Mouse (Mus musculus) kidney, embryonic 15.5 days (tissue): ENCODE measurements around the gene Mdga2. TPM values are rescaled to one million over a fixed set of nuclear protein-coding genes. Genes with fewer than 3 reads are reported as not detected.

Source experiments
- ATAC-seq: fragments of 200-750 bp; cut with Nextera tagmentation; replicated peaks from 2 replicates; pipeline ENCODE4 v1.8.0; 2017; ENCODE audit warnings: moderate TSS enrichment; ENCODE audit not compliant: low FRiP score
- H3K27ac ChIP-seq: fragments of 300-500 bp; sonication (generic); 2 replicates; pipeline ENCODE4 v1.5.1; 2015; ENCODE audit warnings: mild to moderate bottlenecking, inconsistent platforms
- H3K27me3 ChIP-seq: fragments of 300-500 bp; sonication (generic); 2 replicates; pipeline ENCODE4 v1.6.1; 2015; ENCODE audit warnings: inconsistent platforms
- H3K36me3 ChIP-seq: fragments of 300-500 bp; sonication (generic); 2 replicates; pipeline ENCODE4 v1.6.1; 2015; ENCODE audit warnings: inconsistent platforms
- H3K4me1 ChIP-seq: fragments of 300-500 bp; sonication (generic); 2 replicates; pipeline ENCODE4 v1.6.1; 2015; ENCODE audit warnings: inconsistent platforms
- H3K4me2 ChIP-seq: fragments of 300-500 bp; sonication (generic); 2 replicates; pipeline ENCODE4 v1.6.1; 2015; ENCODE audit warnings: moderate library complexity, mild to moderate bottlenecking, inconsistent platforms
- H3K4me3 ChIP-seq: fragments of 300-500 bp; sonication (generic); replicated peaks from 2 replicates; pipeline ENCODE4 v1.5.1; 2015; ENCODE audit warnings: mild to moderate bottlenecking, inconsistent platforms
- H3K9ac ChIP-seq: fragments of 300-500 bp; sonication (generic); 2 replicates; pipeline ENCODE4 v1.6.1; 2015; ENCODE audit warnings: mild to moderate bottlenecking, inconsistent platforms
- H3K9me3 ChIP-seq: fragments of 300-500 bp; sonication (generic); replicated peaks from 2 replicates; pipeline ENCODE4 v1.6.1; 2016; ENCODE audit warnings: inconsistent platforms
- WGBS: fragments of 180-500 bp; shearing (Covaris S2); methylation state at CpG from one replicate; pipeline ENCODE4 v1.1.7; 2015; ENCODE audit warnings: mixed read lengths; 5-methylcytosine and 5-hydroxymethylcytosine counted together
- polyA plus RNA-seq: library from polyadenylated mRNA; unstranded; fragments of >200 nt; fragmentation: Nextera tagmentation; extraction: Ambion mirVana; gene quantifications from 2 replicates; pipeline ENCODE4 v1.2.1, GENCODE M21; 2015

Gene Mdga2
- polyA plus RNA-seq, 1 experiment from 2014 or later: 2.8 TPM

GRCm38 (mm10) chr12:66866199-66866598 is 356.1 kb downstream of the Mdga2 start:
- Histone ChIP-seq H3K9ac (no peak overlapping the region), H3K4me1 (no peaks in the 10 kb centered on the region), H3K27ac (no peak overlapping the region), H3K27me3 (no peaks in the 10 kb centered on the region), H3K36me3 (no peaks in the 10 kb centered on the region), H3K9me3 (no peaks in the 10 kb centered on the region), H3K4me3 (no peak overlapping the region), H3K4me2 (no peak overlapping the region)
- no peak for ATAC-seq
- WGBS: 77% methylated on average over 3 of the region's 3 CpGs

GRCm38 (mm10) chr12:66853167-66853566 is 369.2 kb downstream of the Mdga2 start:
- no peak for ATAC-seq
- no peaks in the 10 kb centered on the region for H3K36me3 ChIP-seq
- no peak overlapping the region for H3K4me2 ChIP-seq
- H3K27me3 ChIP-seq: no peaks in the 10 kb centered on the region
- no peak overlapping the region for H3K27ac ChIP-seq
- H3K4me1 ChIP-seq: no peaks in the 10 kb centered on the region
- no peak overlapping the region for H3K9ac ChIP-seq
- no peak overlapping the region for H3K4me3 ChIP-seq
- 17% methylated on average over 3 of the region's 3 CpGs for WGBS
- H3K9me3 ChIP-seq: no peaks in the 10 kb centered on the region

GRCm38 (mm10) chr12:66840336-66840735 is 382.0 kb downstream of the Mdga2 start:
- Histone ChIP-seq H3K9ac (no peak overlapping the region), H3K27ac (no peak overlapping the region), H3K4me3 (no peak overlapping the region), H3K36me3 (no peaks in the 10 kb centered on the region), H3K9me3 (no peaks in the 10 kb centered on the region), H3K4me1 (no peaks in the 10 kb centered on the region), H3K27me3 (no peaks in the 10 kb centered on the region), H3K4me2 (no peak overlapping the region)
- no peak for ATAC-seq
- 36% methylated on average over 3 of the region's 3 CpGs for WGBS

- no peak for ATAC-seq
- no peaks in the 10 kb centered on the region for H3K9me3 ChIP-seq
- H3K4me1 ChIP-seq: no peaks in the 10 kb centered on the region
- H3K36me3 ChIP-seq: no peaks in the 10 kb centered on the region
- H3K4me2 ChIP-seq: no peak overlapping the region
- no peaks in the 10 kb centered on the region for H3K27me3 ChIP-seq
- H3K27ac ChIP-seq: no peak overlapping the region
- no peak overlapping the region for H3K4me3 ChIP-seq
- H3K9ac ChIP-seq: no peak overlapping the region
Measured at GRCm38 (mm10) chr12:66755653-66756052, 466.7 kb downstream of the Mdga2 start.

- Histone ChIP-seq H3K4me2 (no peak overlapping the region), H3K4me3 (no peak overlapping the region), H3K9me3 (no peaks in the 10 kb centered on the region), H3K9ac (no peak overlapping the region), H3K36me3 (no peaks in the 10 kb centered on the region), H3K4me1 (no peaks in the 10 kb centered on the region), H3K27me3 (no peaks in the 10 kb centered on the region), H3K27ac (no peak overlapping the region)
- 64% methylated on average over 3 of the region's 3 CpGs for WGBS
- no peak for ATAC-seq
Measured at GRCm38 (mm10) chr12:66734536-66734935, 487.8 kb downstream of the Mdga2 start.

- WGBS: 73% methylated on average over 2 of the region's 2 CpGs
- Histone ChIP-seq H3K36me3 (no peaks in the 10 kb centered on the region), H3K9me3 (no peaks in the 10 kb centered on the region), H3K9ac (no peak overlapping the region), H3K4me3 (no peak overlapping the region), H3K27me3 (no peaks in the 10 kb centered on the region), H3K4me1 (no peaks in the 10 kb centered on the region), H3K4me2 (no peak overlapping the region), H3K27ac (no peak overlapping the region)
- ATAC-seq: no peak
Measured at GRCm38 (mm10) chr12:66724474-66724873, 497.9 kb downstream of the Mdga2 start.

- Histone ChIP-seq H3K4me3 (no peak overlapping the region), H3K9ac (no peak overlapping the region), H3K27me3 (no peaks in the 10 kb centered on the region), H3K27ac (no peak overlapping the region), H3K4me2 (no peak overlapping the region), H3K9me3 (no peaks in the 10 kb centered on the region), H3K36me3 (no peaks in the 10 kb centered on the region), H3K4me1 (no peaks in the 10 kb centered on the region)
- WGBS: 85% methylated on average over 10 of the region's 10 CpGs
- no peak for ATAC-seq
Measured at GRCm38 (mm10) chr12:66708334-66708733, 514.0 kb downstream of the Mdga2 start.

- ATAC-seq: no peak
- whole genome bisulfite sequencing: 28% methylated on average over 2 of the region's 2 CpGs
- Histone ChIP-seq H3K9ac (no peak overlapping the region), H3K27ac (no peak overlapping the region), H3K4me2 (no peak overlapping the region), H3K36me3 (no peaks in the 10 kb centered on the region), H3K4me1 (no peaks in the 10 kb centered on the region), H3K27me3 (no peaks in the 10 kb centered on the region), H3K4me3 (no peak overlapping the region), H3K9me3 (no peaks in the 10 kb centered on the region)
Measured at GRCm38 (mm10) chr12:66707431-66707830, 514.9 kb downstream of the Mdga2 start.

- no peaks in the 10 kb centered on the region for H3K4me1 ChIP-seq
- no peak for ATAC-seq
- no peak overlapping the region for H3K4me2 ChIP-seq
- H3K27ac ChIP-seq: no peak overlapping the region
- no peaks in the 10 kb centered on the region for H3K9me3 ChIP-seq
- no peak overlapping the region for H3K4me3 ChIP-seq
- H3K9ac ChIP-seq: no peak overlapping the region
- H3K27me3 ChIP-seq: no peaks in the 10 kb centered on the region
- H3K36me3 ChIP-seq: no peaks in the 10 kb centered on the region
Measured at GRCm38 (mm10) chr12:66705015-66705414, 517.3 kb downstream of the Mdga2 start.

GRCm38 (mm10) chr12:66702781-66703180 is 519.6 kb downstream of the Mdga2 start:
- Histone ChIP-seq H3K9ac (no peak overlapping the region), H3K4me2 (no peak overlapping the region), H3K36me3 (no peaks in the 10 kb centered on the region), H3K9me3 (no peaks in the 10 kb centered on the region), H3K27ac (no peak overlapping the region), H3K4me1 (no peaks in the 10 kb centered on the region), H3K27me3 (no peaks in the 10 kb centered on the region), H3K4me3 (no peak overlapping the region)
- ATAC-seq: no peak
- 85% methylated on average over 3 of the region's 3 CpGs for WGBS

GRCm38 (mm10) chr12:66679558-66679957 is 542.8 kb downstream of the Mdga2 start:
- no peak for ATAC-seq
- H3K9me3 ChIP-seq: no peaks in the 10 kb centered on the region
- H3K4me3 ChIP-seq: no peak overlapping the region
- no peaks in the 10 kb centered on the region for H3K4me1 ChIP-seq
- H3K4me2 ChIP-seq: no peak overlapping the region
- no peaks in the 10 kb centered on the region for H3K27me3 ChIP-seq
- 85% methylated on average over 3 of the region's 3 CpGs for WGBS
- no peak overlapping the region for H3K27ac ChIP-seq
- no peak overlapping the region for H3K9ac ChIP-seq
- H3K36me3 ChIP-seq: no peaks in the 10 kb centered on the region

- no peaks in the 10 kb centered on the region for H3K9me3 ChIP-seq
- H3K27me3 ChIP-seq: no peaks in the 10 kb centered on the region
- ATAC-seq: peak; percentile 83
- no peak overlapping the region for H3K9ac ChIP-seq
- H3K36me3 ChIP-seq: no peaks in the 10 kb centered on the region
- H3K4me1 ChIP-seq: no peaks in the 10 kb centered on the region
- H3K27ac ChIP-seq: no peak overlapping the region
- no peak overlapping the region for H3K4me2 ChIP-seq
- no peak overlapping the region for H3K4me3 ChIP-seq
- 57% methylated on average over 12 of the region's 12 CpGs for WGBS
Measured at GRCm38 (mm10) chr12:66648605-66649552, 573.5 kb downstream of the Mdga2 start.

GRCm38 (mm10) chr12:66640408-66640807 is 581.9 kb downstream of the Mdga2 start:
- ATAC-seq: no peak
- 62% methylated on average over 1 of the region's 1 CpGs for WGBS
- Histone ChIP-seq H3K4me1 (no peaks in the 10 kb centered on the region), H3K36me3 (no peaks in the 10 kb centered on the region), H3K27ac (no peak overlapping the region), H3K4me2 (no peak overlapping the region), H3K9me3 (no peaks in the 10 kb centered on the region), H3K27me3 (no peaks in the 10 kb centered on the region), H3K9ac (no peak overlapping the region), H3K4me3 (no peak overlapping the region)
